Mouse (Mus musculus) thymus, postnatal 14 days (tissue): ENCODE measurements around the gene C2cd4a.

Source experiments
- DNase-seq: peaks from one replicate; pipeline ENCODE4 v3.0.0; 2021

Gene C2cd4a

GRCm38 (mm10) chr9:67831359-67832045, 628 bp downstream of the C2cd4a start:
- DNase-seq: no peak

- DNase-seq: peak; percentile 42
Observed at GRCm38 (mm10) chr9:67830411-67831358, 1.4 kb downstream of the C2cd4a start.

GRCm38 (mm10) chr9:67828182-67828581, 3.9 kb downstream of the C2cd4a start:
- DNase-seq: peak; percentile 75

GRCm38 (mm10) chr9:67825527-67825926, 6.6 kb downstream of the C2cd4a start:
- no peak for DNase-seq

- DNase-seq: no peak
Observed at GRCm38 (mm10) chr9:67823131-67823530, 9.0 kb downstream of the C2cd4a start.

GRCm38 (mm10) chr9:67818668-67818950, 13.5 kb downstream of the C2cd4a start:
- DNase-seq: no peak

- DNase-seq: no peak
Observed at GRCm38 (mm10) chr9:67817898-67818667, 14.0 kb downstream of the C2cd4a start.

GRCm38 (mm10) chr9:67816172-67816928, 15.8 kb downstream of the C2cd4a start:
- DNase-seq: no peak

GRCm38 (mm10) chr9:67813665-67814337, 18.3 kb downstream of the C2cd4a start:
- DNase-seq: no peak

GRCm38 (mm10) chr9:67813171-67813570, 19.0 kb downstream of the C2cd4a start:
- no peak for DNase-seq

GRCm38 (mm10) chr9:67811116-67811515, 21.0 kb downstream of the C2cd4a start:
- no peak for DNase-seq

GRCm38 (mm10) chr9:67810527-67810926, 21.6 kb downstream of the C2cd4a start:
- DNase-seq: no peak

- no peak for DNase-seq
Observed at GRCm38 (mm10) chr9:67807000-67807399, 25.1 kb downstream of the C2cd4a start.

GRCm38 (mm10) chr9:67802241-67802640, 29.9 kb downstream of the C2cd4a start:
- DNase-seq: peak; percentile 61

GRCm38 (mm10) chr9:67799078-67799819, 32.9 kb downstream of the C2cd4a start:
- DNase-seq: peak; percentile 11

GRCm38 (mm10) chr9:67795205-67795675, 36.9 kb downstream of the C2cd4a start:
- no peak for DNase-seq

GRCm38 (mm10) chr9:67794668-67795067, 37.5 kb downstream of the C2cd4a start:
- no peak for DNase-seq

GRCm38 (mm10) chr9:67794216-67794615, 37.9 kb downstream of the C2cd4a start:
- no peak for DNase-seq

- peak; percentile 5 for DNase-seq
Observed at GRCm38 (mm10) chr9:67793501-67793900, 38.6 kb downstream of the C2cd4a start.

GRCm38 (mm10) chr9:67792405-67792804, 39.7 kb downstream of the C2cd4a start:
- DNase-seq: no peak

- no peak for DNase-seq
Observed at GRCm38 (mm10) chr9:67787671-67788070, 44.5 kb downstream of the C2cd4a start.
